Mouse (Mus musculus) small intestine, adult 2 months (tissue): Measurements from ENCODE around the gene Itsn1. TPM values are rescaled to one million over a fixed set of nuclear protein-coding genes. Genes with fewer than 3 reads are reported as not detected.
A peak's percentile ranks its signal among the peaks of the same experiment; 100 is the strongest.

Experiments
- H3K27ac ChIP-seq: fragments of 200-500 bp; 2 replicates; pipeline ENCODE4 v1.5.1; 2012; ENCODE audit warnings: low read depth, low read length, control low read depth, inconsistent platforms; ENCODE audit not compliant: insufficient read depth
- H3K27me3 ChIP-seq: fragments of 200-500 bp; 2 replicates; pipeline ENCODE4 v1.6.1; 2012; ENCODE audit warnings: mild to moderate bottlenecking, moderate library complexity, low read length, inconsistent platforms; ENCODE audit not compliant: control insufficient read depth, insufficient read depth
- H3K36me3 ChIP-seq: fragments of 200-500 bp; 2 replicates; pipeline ENCODE4 v1.6.1; 2012; ENCODE audit warnings: mild to moderate bottlenecking, low read length, control low read depth, inconsistent platforms; ENCODE audit not compliant: control insufficient read depth, insufficient read depth
- H3K4me1 ChIP-seq: fragments of 200-500 bp; 2 replicates; pipeline ENCODE4 v1.6.1; 2012; ENCODE audit warnings: low read length, inconsistent platforms, mixed read lengths; ENCODE audit not compliant: control insufficient read depth, insufficient read depth, insufficient read length
- H3K4me3 ChIP-seq: fragments of 200-500 bp; 2 replicates; pipeline ENCODE4 v1.5.1; 2012; ENCODE audit warnings: low read depth, mild to moderate bottlenecking, control low read depth, inconsistent platforms, low read length, moderate library complexity
- CTCF ChIP-seq: fragments of 200-500 bp; IDR thresholded peaks from 2 replicates; pipeline ENCODE4 v1.5.1; 2012; ENCODE audit warnings: low read depth, mild to moderate bottlenecking, control low read depth, inconsistent platforms, low read length, moderate library complexity, mixed read lengths; ENCODE audit not compliant: insufficient replicate concordance, insufficient read length; ENCODE audit errors: extremely low read depth
- POLR2A ChIP-seq: fragments of 200-500 bp; IDR thresholded peaks from 2 replicates; pipeline ENCODE4 v1.6.1; 2012; ENCODE audit warnings: low read depth, mild to moderate bottlenecking, control low read depth, inconsistent platforms, low read length, moderate library complexity
- WGBS: fragments of 180-500 bp; shearing (Covaris S2); methylation state at CpG from one replicate; pipeline ENCODE4 v1.1.7; 2018; 5-methylcytosine and 5-hydroxymethylcytosine counted together
- polyA plus RNA-seq: library from polyadenylated mRNA; depleted of rRNA; stranded (reverse); fragments of >200 nt; gene quantifications from 2 replicates; pipeline ENCODE4 v1.2.3, GENCODE M21; 2012

Gene Itsn1
- polyA plus RNA-seq, 1 experiment, result 15.6 TPM

DNA sequence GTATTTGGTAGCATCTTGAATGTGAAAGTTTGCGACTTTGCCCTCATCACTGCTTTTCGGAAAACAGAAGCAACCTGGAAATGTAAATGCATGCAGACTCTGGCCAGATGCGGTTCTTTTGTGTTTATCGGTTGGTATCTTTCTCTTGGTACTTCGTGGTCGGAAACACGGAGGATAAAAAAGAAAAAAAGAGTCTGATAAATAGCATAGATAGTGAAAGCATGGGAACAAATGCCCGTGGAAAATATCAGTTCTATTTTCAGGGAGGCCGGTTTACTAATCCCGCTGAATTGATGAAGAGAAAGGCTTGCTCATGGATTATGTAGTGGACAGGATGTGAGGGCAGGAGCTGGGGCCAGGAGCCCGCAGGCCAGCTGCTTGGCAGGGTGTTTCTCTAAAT, 1.4 kb downstream of the Itsn1 start:
- no peaks in the 10 kb centered on the region for H3K27me3 ChIP-seq
- no peaks in the 10 kb centered on the region for H3K36me3 ChIP-seq
- TF ChIP-seq CTCF (no peak), POLR2A (no peak)
- H3K27ac ChIP-seq, result 0 out of 2 replicates have a peak overlapping the region, but pooled peaks have one; percentile 6
- 6% methylated on average over 11 of the region's 11 CpGs for WGBS
- peaks cover 7% of the 10 kb centered on the region for H3K4me1 ChIP-seq
- H3K4me3 ChIP-seq, result no peak overlapping the region; the same call in 1 of the 2 replicates

DNA sequence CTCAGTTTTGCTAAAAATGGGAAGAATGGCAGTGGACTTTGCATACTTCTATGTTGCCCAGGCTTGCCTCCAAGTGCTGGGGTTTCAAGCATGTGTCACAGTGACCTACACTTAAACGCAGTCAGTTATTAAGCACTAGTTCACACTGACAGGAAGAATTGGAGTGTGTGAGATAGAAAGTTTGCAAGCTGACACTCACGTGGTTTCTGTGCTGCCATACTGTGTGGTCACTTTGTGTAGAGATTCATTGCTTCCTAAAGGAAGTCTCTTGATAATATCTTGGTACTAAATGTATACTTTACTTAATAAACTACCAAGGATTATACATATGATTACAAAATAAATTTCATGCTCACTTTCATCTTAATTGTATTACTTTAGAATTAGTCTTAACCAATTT, 3.7 kb downstream of the Itsn1 start:
- WGBS, result 76% methylated on average over 2 of the region's 2 CpGs
- Histone ChIP-seq H3K4me1 (peaks cover 4% of the 10 kb centered on the region; the same call in 1 of the 2 replicates), H3K4me3 (no peak overlapping the region), H3K27ac (no peak overlapping the region), H3K36me3 (no peaks in the 10 kb centered on the region), H3K27me3 (no peaks in the 10 kb centered on the region)
- TF ChIP-seq POLR2A (no peak), CTCF (no peak)

DNA sequence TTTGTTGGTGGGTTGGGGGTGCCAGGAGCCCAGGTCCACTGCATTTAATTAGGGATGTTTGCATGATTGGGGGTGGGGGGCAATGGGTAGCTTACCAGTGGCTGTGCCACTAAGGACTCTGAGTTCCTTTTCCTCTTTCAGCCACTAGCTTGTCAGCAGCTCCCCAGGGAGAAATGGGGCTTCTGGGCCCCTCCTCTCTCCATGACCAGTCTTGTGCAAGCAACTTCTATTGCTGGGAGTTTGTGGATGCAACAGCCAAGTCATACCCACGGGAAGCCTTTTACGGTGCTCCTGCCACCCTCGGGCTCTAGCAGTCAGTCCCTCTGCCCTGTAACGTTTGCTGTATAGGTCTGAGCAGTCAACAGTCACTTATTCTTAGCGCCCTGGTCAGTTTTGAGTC, 5.7 kb downstream of the Itsn1 start:
- 54% methylated on average over 5 of the region's 5 CpGs for WGBS
- Histone ChIP-seq H3K27me3 (no peaks in the 10 kb centered on the region), H3K4me3 (no peak overlapping the region), H3K4me1 (peaks cover 4% of the 10 kb centered on the region; the same call in 1 of the 2 replicates), H3K36me3 (no peaks in the 10 kb centered on the region), H3K27ac (no peak overlapping the region)
- TF ChIP-seq CTCF (no peak), POLR2A (no peak)

DNA sequence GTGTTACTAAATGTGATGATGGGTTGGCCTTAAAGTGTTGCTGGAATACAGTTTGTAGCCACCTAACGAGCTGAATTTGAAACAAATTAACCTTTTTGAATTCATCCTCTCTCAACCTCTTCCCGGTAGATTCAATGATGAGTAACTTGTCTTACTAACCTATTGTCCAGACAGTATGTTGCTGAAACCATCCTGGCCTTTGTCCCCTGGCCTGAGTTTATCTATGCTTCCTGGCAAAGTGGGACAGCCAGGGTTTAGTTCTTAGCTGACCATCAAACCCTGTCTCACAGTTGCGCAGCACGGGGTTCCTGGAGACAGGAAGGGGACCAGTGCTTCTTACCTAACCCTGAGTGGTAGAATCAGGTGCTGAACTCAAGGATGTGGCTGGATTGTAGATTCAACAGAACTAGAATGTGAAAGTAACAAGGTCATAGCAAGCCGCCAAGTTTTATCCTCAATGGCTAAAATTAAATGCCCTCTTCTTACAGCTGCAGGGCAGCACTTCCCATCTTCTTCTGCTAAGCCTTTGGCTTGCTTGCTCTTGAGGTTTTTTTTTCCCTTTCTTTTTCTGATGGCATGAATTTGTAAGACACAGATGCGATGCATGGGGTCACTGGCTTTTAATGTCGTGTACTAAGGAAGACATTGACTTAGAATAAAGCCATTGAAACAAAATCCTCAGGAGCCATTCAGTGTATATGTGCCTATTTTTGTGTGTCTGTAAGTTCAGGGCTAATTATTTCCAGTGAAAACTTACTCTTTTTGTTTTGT, 7.2 kb downstream of the Itsn1 start:
- 85% methylated on average over 7 of the region's 7 CpGs for WGBS
- no peaks in the 10 kb centered on the region for H3K27me3 ChIP-seq
- TF ChIP-seq POLR2A (no peak), CTCF (no peak)
- H3K36me3 ChIP-seq, result no peaks in the 10 kb centered on the region
- H3K4me1 ChIP-seq, result peaks cover 2% of the 10 kb centered on the region; the same call in 1 of the 2 replicates
- no peak overlapping the region for H3K27ac ChIP-seq
- H3K4me3 ChIP-seq, result no peak overlapping the region

DNA sequence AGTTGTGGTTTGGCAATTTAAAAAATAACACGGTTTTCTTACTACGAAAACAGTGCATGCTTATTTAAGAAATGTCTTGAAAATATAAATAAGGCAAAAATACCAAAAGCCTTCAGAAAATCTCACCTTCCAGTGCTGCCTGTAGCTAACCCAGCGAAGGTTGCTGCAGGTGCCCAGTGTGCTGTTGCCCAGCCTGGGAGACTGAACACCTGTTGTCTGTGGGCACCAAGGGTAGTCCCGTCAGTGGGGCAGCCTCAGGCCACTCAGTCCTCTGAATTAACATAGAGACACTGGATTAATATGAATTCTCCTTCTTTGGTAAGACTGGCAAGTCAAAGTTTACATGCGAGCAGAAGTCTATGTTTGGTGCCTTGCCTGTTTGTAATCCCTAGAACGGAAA, 9.4 kb downstream of the Itsn1 start:
- TF ChIP-seq POLR2A, result no peak
- no peak for TF ChIP-seq CTCF
- H3K27me3 ChIP-seq, result no peaks in the 10 kb centered on the region
- H3K27ac ChIP-seq, result no peak overlapping the region
- H3K4me3 ChIP-seq, result no peak overlapping the region
- H3K4me1 ChIP-seq, result peaks cover 2% of the 10 kb centered on the region; the same call in 1 of the 2 replicates
- no peaks in the 10 kb centered on the region for H3K36me3 ChIP-seq
- 80% methylated on average over 6 of the region's 6 CpGs for WGBS

DNA sequence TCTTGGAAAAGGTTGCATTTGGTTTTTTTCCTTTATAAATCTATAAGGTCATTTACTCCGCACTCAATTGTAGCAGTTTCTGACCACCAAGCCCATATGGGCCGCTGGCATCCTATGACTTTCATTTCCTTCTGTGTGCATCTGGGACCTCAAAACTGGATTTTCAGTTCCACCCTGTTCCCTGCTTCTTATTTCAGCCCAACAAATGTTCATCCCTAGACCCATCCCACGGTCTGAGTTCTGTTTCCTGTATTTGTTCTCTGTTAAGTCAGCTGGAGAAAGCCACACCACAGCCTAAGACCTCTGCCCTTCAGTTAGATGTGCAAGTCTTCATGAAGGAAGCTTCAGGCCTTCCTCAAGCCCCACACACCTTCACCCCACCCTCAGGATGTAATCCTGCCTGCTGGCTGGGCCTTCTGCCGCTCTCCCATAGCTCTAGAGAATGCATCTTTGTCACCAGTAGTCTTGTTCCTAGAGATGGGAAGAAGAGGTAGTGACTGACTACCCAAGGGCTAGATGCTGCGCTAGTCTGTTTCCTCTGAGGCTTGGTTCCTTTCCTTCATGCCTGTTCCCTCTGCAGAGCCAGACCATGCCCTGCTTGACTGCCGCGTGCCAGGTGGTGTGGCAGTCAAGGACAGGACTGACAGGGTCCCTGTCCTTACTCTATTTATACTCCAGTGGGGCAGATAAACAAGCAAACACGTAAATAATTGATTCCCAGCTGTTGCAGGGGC, 11.3 kb downstream of the Itsn1 start:
- H3K36me3 ChIP-seq, result no peaks in the 10 kb centered on the region
- 74% methylated on average over 8 of the region's 8 CpGs for WGBS
- H3K4me3 ChIP-seq, result no peak overlapping the region
- peaks cover 2% of the 10 kb centered on the region; the same call in 1 of the 2 replicates for H3K4me1 ChIP-seq
- TF ChIP-seq CTCF (no peak), POLR2A (no peak)
- H3K27me3 ChIP-seq, result no peaks in the 10 kb centered on the region
- no peak overlapping the region for H3K27ac ChIP-seq

DNA sequence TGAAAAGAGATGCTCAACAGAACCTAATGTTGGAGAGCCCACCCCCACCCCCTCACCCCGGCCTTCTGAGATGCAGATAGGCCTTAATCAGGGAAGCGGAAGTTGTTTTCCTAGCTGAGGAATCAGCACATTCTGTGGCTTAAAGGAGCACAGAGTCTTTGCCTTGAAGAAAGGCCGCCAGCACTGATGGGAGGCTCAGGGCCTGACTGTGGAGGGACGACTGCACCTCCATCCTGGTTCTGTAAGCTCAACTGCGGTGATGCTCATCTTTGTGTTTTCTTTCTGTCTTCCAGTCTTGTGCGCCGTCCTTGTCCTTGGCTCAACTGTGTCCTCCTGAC, 11.8 kb downstream of the Itsn1 start:
- H3K27ac ChIP-seq, result no peak overlapping the region
- TF ChIP-seq CTCF (no peak), POLR2A (no peak)
- no peaks in the 10 kb centered on the region for H3K36me3 ChIP-seq
- H3K4me3 ChIP-seq, result no peak overlapping the region
- H3K4me1 ChIP-seq, result peaks cover 2% of the 10 kb centered on the region; the same call in 1 of the 2 replicates
- WGBS, result 87% methylated on average over 7 of the region's 7 CpGs
- H3K27me3 ChIP-seq, result no peaks in the 10 kb centered on the region

DNA sequence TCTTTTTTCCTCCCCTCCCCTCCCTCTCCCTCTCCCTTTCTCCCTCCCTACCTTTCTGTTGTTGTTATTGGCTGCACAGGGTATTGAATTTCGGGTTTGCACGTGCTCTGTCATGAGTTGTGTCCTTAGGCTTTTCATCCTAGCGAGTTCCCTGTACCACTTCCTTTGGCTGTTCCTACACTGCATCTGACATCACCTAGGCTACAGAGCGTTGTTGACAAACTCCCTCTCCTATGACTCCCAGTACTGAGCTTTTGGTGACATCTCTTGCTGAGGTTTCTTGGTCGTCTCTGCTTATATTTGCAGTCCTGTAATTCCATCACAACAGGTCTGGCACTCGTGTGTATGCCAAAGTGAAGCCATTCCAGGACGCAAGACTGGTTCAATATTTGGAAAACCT, 14.0 kb downstream of the Itsn1 start:
- Histone ChIP-seq H3K4me3 (no peak overlapping the region), H3K27ac (no peak overlapping the region), H3K27me3 (no peaks in the 10 kb centered on the region), H3K36me3 (no peaks in the 10 kb centered on the region), H3K4me1 (peaks cover 13% of the 10 kb centered on the region)
- WGBS, result 80% methylated on average over 7 of the region's 7 CpGs
- TF ChIP-seq POLR2A, result no peak
- TF ChIP-seq CTCF, result no peak
